Mouse (Mus musculus): ENCODE data around the gene Gadl1. TPM values are rescaled to one million over a fixed set of nuclear protein-coding genes. Genes with fewer than 3 reads are reported as not detected.

Gadl1 gene
- polyA plus RNA-seq, 1 experiment from 2014 or later = 0.31 TPM

GRCm38 (mm10) chr9:116088912-116089311, 179.7 kb downstream of the Gadl1 start:
- no peak overlapping the region for H3K9ac ChIP-seq

DNA sequence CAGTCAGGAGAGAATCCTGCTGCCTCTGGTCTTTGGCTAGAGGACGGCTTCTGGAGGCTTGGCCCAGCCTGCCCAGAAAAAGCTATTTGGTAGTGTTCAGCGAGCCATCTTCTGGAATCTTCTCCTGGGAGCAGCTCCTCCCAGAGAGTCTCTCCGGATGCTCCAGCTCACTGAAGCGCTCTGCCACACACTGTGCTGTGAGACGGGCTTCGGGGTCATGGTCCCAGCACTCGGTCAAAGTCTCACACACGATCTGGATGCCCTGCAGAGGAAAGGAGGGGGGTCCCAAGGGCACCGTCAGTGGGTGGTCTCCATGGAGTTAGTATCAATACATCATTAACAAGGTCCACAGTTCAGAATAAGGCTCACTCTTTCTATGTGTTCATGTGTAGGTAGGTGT, 181.0 kb downstream of the Gadl1 start:
- ATAC-seq (ENCODE audit: insufficient number of reproducible peaks, insufficient read depth, low FRiP score, low TSS enrichment, low read depth) = no peak
- Histone ChIP-seq H3K4me2 (no peak overlapping the region), H3K36me3 (peaks cover 46% of the 10 kb centered on the region), H3K27ac (no peak overlapping the region), H3K4me3 (no peak overlapping the region), H3K9ac (no peak overlapping the region), H3K9me3 (no peaks in the 10 kb centered on the region), H3K27me3 (no peaks in the 10 kb centered on the region), H3K4me1 (peaks cover 9% of the 10 kb centered on the region)
- WGBS = 87% methylated on average over 9 of the region's 9 CpGs

More at GRCm38 (mm10) chr9:116088912-116089311, 179.7 kb downstream of the Gadl1 start:
- WGBS = 88% methylated on average over 9 of the region's 9 CpGs
- Histone ChIP-seq H3K9me3 (no peaks in the 10 kb centered on the region), H3K36me3 (peaks cover 46% of the 10 kb centered on the region), H3K27me3 (no peaks in the 10 kb centered on the region), H3K4me3 (no peak overlapping the region), H3K4me1 (peaks cover 9% of the 10 kb centered on the region), H3K4me2 (no peak overlapping the region), H3K27ac (no peak overlapping the region)
- ATAC-seq (ENCODE audit: insufficient number of reproducible peaks, insufficient read depth, low FRiP score, low TSS enrichment, low read depth) = no peak

DNA sequence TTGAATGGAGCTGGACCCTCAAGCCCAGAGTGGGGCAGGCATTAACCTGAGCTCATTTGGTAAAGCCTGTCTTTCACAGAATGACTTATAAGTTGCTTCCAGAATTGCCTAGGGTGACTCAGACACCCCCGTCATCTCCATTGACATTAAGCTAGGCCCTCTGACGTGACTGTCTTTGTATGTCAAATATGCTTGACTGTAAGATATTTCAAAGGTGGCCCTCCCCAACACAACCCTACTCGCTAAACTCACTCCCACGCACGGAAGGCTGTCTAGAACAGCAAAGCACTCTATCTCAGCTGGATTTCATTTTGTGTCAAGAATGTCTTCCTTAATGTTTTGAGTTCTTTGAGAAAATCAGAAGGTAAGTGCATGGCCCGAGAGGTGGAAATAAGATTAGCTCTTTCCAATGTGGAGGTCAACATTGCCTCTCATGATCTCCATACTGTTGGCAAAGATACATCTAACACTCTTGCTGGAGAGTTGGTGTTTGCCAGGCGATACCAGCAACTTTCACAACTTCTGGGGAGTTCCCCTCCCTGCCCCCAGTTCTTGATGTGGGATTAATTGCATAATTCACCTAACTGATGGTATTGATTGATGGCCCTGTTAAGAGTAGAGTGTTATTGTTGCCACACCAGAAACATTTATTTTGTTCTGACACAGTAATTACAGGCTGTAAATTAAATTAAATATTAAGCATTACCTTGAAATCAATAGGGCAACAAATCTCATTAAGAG, 182.0 kb downstream of the Gadl1 start:
- no peak for ATAC-seq (ENCODE audit: insufficient number of reproducible peaks, insufficient read depth, low FRiP score, low TSS enrichment, low read depth)
- no peaks in the 10 kb centered on the region for H3K27me3 ChIP-seq
- H3K4me2 ChIP-seq = no peak overlapping the region
- peaks cover 11% of the 10 kb centered on the region for H3K4me1 ChIP-seq
- WGBS = 81% methylated on average over 7 of the region's 7 CpGs
- H3K9me3 ChIP-seq = no peaks in the 10 kb centered on the region
- peaks cover 55% of the 10 kb centered on the region for H3K36me3 ChIP-seq
- no peak overlapping the region for H3K9ac ChIP-seq
- no peak overlapping the region for H3K4me3 ChIP-seq
- no peak overlapping the region for H3K27ac ChIP-seq

- no peak overlapping the region; the same call in 1 of the 2 replicates for H3K27ac ChIP-seq
- H3K36me3 ChIP-seq = peaks cover 58% of the 10 kb centered on the region
- H3K9ac ChIP-seq = no peak overlapping the region
- no peaks in the 10 kb centered on the region for H3K9me3 ChIP-seq
- no peak overlapping the region for H3K4me2 ChIP-seq
- H3K4me1 ChIP-seq = peaks cover 11% of the 10 kb centered on the region
- no peak for ATAC-seq (ENCODE audit: insufficient number of reproducible peaks, insufficient read depth, low FRiP score, low TSS enrichment, low read depth)
- no peak overlapping the region for H3K4me3 ChIP-seq
- 55% methylated on average over 5 of the region's 5 CpGs for WGBS
- H3K27me3 ChIP-seq = no peaks in the 10 kb centered on the region
Observed at GRCm38 (mm10) chr9:116091921-116092320, 182.7 kb downstream of the Gadl1 start.

DNA sequence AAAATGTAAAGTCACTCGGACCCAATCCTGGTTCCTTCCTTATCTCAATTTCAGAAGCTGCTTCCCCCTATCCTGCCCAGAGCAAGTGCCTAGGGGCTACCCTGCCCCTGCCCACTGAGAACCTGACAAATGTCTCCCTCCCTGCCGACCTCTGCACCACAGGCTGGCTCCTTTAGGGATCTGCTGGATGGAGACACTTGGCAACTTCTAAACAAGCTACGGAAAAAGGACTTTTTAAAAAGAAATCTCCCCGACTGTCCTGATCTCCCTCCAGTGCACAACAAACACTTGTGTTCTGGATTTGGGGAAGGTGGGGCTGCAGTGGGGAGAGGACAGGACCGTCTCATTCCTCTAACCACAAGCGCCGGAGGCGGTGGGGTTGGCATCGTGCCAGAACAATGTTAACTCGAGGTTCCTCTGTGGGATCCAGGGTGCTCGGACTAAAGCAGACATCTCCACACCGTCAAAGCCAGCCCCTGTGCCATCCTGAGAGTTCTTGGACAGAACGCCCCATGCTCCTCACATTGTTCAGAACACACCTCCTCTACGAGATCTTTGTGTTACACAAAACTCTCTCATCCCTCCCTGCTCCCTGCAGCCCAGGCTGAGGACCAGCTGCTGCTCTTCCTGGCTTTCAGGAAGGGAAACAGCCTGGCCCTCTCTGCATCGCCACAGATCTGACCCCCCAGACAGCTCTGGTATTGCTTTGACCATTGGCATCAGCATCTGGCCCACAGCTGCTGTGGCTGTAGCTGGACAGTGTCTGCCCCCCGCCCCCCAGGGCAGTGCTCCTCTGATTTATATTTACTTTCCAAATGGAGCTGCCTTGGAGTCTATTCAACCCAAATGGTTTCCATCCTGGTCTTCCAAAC, 189.7 kb downstream of the Gadl1 start:
- Histone ChIP-seq H3K9me3 (no peaks in the 10 kb centered on the region), H3K4me3 (no peak overlapping the region), H3K27ac (peak overlapping the region; percentile 66), H3K36me3 (peaks cover 56% of the 10 kb centered on the region), H3K9ac (peak overlapping the region; percentile 44; the same call in 1 of the 2 replicates), H3K4me2 (peak overlapping the region; percentile 42), H3K4me1 (peaks cover 27% of the 10 kb centered on the region), H3K27me3 (no peaks in the 10 kb centered on the region)
- peak; percentile 50; the same call in 1 of the 2 replicates for ATAC-seq (ENCODE audit: insufficient number of reproducible peaks, insufficient read depth, low FRiP score, low TSS enrichment, low read depth)
- 23% methylated on average over 16 of the region's 16 CpGs for WGBS

GRCm38 (mm10) chr9:116099596-116099993, 190.3 kb downstream of the Gadl1 start:
- Histone ChIP-seq H3K27ac (peak overlapping the region; percentile 66), H3K4me1 (peaks cover 27% of the 10 kb centered on the region), H3K36me3 (peaks cover 62% of the 10 kb centered on the region), H3K4me2 (no peak overlapping the region), H3K9me3 (no peaks in the 10 kb centered on the region), H3K9ac (no peak overlapping the region), H3K27me3 (no peaks in the 10 kb centered on the region), H3K4me3 (no peak overlapping the region)
- no peak for ATAC-seq (ENCODE audit: insufficient number of reproducible peaks, insufficient read depth, low FRiP score, low TSS enrichment, low read depth)
- 46% methylated on average over 6 of the region's 6 CpGs for WGBS

GRCm38 (mm10) chr9:116100015-116100414, 190.8 kb downstream of the Gadl1 start:
- peaks cover 66% of the 10 kb centered on the region for H3K36me3 ChIP-seq
- peak overlapping the region; percentile 66 for H3K27ac ChIP-seq
- H3K27me3 ChIP-seq = no peaks in the 10 kb centered on the region
- ATAC-seq (ENCODE audit: insufficient number of reproducible peaks, insufficient read depth, low FRiP score, low TSS enrichment, low read depth) = no peak
- WGBS = 68% methylated on average over 9 of the region's 9 CpGs
- H3K9me3 ChIP-seq = no peaks in the 10 kb centered on the region
- no peak overlapping the region for H3K4me3 ChIP-seq
- no peak overlapping the region for H3K4me2 ChIP-seq
- H3K4me1 ChIP-seq = peaks cover 27% of the 10 kb centered on the region
- H3K9ac ChIP-seq = no peak overlapping the region

DNA sequence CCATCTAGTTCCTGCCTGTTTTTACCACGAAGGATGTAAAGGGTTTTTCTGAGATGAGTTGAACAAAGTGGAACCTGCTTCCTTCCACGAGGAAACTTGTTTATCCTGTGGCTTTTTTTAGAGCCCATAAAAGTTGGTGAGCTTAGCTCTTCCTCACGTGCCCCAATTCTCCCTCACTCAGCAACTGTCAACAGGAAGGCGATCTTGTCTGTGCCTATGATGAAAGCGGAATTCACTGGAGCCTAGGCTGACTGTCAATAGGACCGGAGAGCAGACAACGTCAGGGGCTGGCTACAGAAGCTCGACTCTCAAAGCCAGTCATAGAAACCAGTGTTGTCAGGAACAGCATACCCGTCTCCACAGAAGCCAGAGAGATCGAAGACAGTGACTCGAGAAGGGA, 192.6 kb downstream of the Gadl1 start:
- no peak for ATAC-seq (ENCODE audit: insufficient number of reproducible peaks, insufficient read depth, low FRiP score, low TSS enrichment, low read depth)
- 79% methylated on average over 11 of the region's 11 CpGs for WGBS
- no peak overlapping the region for H3K9ac ChIP-seq
- H3K4me3 ChIP-seq = no peak overlapping the region
- no peak overlapping the region for H3K27ac ChIP-seq
- H3K9me3 ChIP-seq = no peaks in the 10 kb centered on the region
- H3K4me2 ChIP-seq = no peak overlapping the region
- peaks cover 71% of the 10 kb centered on the region for H3K36me3 ChIP-seq
- H3K27me3 ChIP-seq = no peaks in the 10 kb centered on the region
- H3K4me1 ChIP-seq = peaks cover 24% of the 10 kb centered on the region

DNA sequence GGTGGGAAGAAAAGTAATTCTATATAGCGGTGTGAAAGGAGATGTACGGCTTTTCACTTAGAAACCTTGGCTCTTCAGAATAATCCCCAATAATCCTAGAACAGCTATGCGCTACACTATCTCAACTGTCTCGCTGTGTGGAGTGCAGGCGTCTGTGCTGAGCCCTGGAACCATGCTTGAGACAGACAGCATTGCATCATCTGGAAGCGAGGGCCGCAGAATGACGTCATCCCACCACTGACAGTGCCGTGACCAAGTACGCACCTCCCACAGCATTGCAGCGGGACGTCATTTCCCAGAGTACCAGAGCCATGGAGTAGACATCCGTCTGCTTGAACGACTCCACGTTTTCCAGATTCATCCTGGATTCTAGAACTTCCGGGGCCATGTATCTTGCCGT, 195.5 kb downstream of the Gadl1 start:
- Histone ChIP-seq H3K4me1 (peaks cover 5% of the 10 kb centered on the region), H3K27me3 (no peaks in the 10 kb centered on the region), H3K36me3 (peaks cover 88% of the 10 kb centered on the region), H3K9ac (no peak overlapping the region), H3K4me3 (no peak overlapping the region), H3K4me2 (no peak overlapping the region), H3K27ac (no peak overlapping the region), H3K9me3 (no peaks in the 10 kb centered on the region)
- 90% methylated on average over 17 of the region's 17 CpGs for WGBS
- no peak for ATAC-seq (ENCODE audit: insufficient number of reproducible peaks, insufficient read depth, low FRiP score, low TSS enrichment, low read depth)

GRCm38 (mm10) chr9:116108729-116109128, 199.5 kb downstream of the Gadl1 start:
- Histone ChIP-seq H3K4me2 (no peak overlapping the region), H3K36me3 (peaks cover 75% of the 10 kb centered on the region), H3K4me1 (peaks cover 6% of the 10 kb centered on the region; the same call in 1 of the 2 replicates), H3K27me3 (no peaks in the 10 kb centered on the region), H3K9ac (no peak overlapping the region), H3K27ac (no peak overlapping the region), H3K4me3 (no peak overlapping the region), H3K9me3 (no peaks in the 10 kb centered on the region)
- ATAC-seq (ENCODE audit: insufficient number of reproducible peaks, insufficient read depth, low FRiP score, low TSS enrichment, low read depth) = no peak
- 80% methylated on average over 2 of the region's 2 CpGs for WGBS

DNA sequence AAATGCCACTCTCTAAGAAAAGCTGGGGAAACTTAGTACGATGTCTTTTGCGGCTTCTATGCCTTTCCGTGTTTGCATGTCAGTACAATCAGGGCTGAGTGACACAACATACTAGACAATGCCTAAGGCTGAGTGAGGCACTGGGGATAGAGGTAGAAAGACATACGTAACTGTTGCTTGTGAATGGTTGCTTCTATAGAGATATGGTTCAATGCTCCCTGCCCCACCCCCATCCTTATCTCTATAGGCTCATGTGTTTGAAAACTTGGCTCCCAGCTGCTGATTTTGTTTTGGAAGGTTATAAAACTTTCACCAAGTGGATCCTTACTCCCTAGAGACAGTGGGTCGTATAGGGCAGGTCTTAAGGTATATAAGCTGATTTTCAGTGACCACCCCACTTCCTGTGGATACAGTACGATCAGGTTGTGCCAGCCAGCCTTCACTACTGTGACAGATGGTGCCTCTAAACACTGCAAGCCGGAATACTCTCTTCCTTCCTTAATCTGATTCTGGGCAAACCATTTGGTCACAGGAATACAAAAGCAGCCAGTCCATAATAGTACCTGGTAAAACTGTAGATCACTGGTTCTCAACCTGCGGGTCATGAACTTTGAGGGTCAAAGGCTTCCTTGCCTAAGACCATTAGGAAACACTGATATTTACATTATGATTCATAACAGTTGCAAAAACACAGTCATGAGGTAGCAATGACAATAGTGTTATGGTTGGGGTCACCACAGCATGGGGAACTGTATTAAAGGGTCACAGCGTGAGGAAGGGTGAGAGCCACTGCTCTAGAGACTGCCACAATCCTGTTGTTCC, 202.1 kb downstream of the Gadl1 start:
- ATAC-seq (ENCODE audit: insufficient number of reproducible peaks, insufficient read depth, low FRiP score, low TSS enrichment, low read depth) = no peak
- H3K27me3 ChIP-seq = no peaks in the 10 kb centered on the region
- peaks cover 13% of the 10 kb centered on the region for H3K4me1 ChIP-seq
- H3K9ac ChIP-seq = no peak overlapping the region
- H3K4me3 ChIP-seq = no peak overlapping the region
- no peak overlapping the region for H3K27ac ChIP-seq
- no peak overlapping the region for H3K4me2 ChIP-seq
- peaks cover 57% of the 10 kb centered on the region for H3K36me3 ChIP-seq
- WGBS = 86% methylated on average over 9 of the region's 9 CpGs
- no peaks in the 10 kb centered on the region for H3K9me3 ChIP-seq
